Mouse (Mus musculus) kidney, adult 2 months (tissue): ENCODE data around the gene Znrd1as. TPM values are rescaled to one million over a fixed set of nuclear protein-coding genes. Genes with fewer than 3 reads are reported as not detected.

Experiments used
- DNase-seq: peaks from one replicate; pipeline ENCODE4 v3.0.0; 2021
- H3K27ac ChIP-seq: fragments of 200-500 bp; 2 replicates; pipeline ENCODE4 v1.5.1; 2012; ENCODE audit warnings: low read depth, low read length, control low read depth, inconsistent platforms; ENCODE audit not compliant: insufficient read depth
- H3K27me3 ChIP-seq: fragments of 200-500 bp; replicated peaks from 2 replicates; pipeline ENCODE4 v1.6.1; 2012; ENCODE audit warnings: mild to moderate bottlenecking, moderate library complexity, low read length, inconsistent platforms; ENCODE audit not compliant: control insufficient read depth, insufficient read depth
- H3K36me3 ChIP-seq: fragments of 200-500 bp; 2 replicates; pipeline ENCODE4 v1.6.1; 2012; ENCODE audit warnings: mild to moderate bottlenecking, moderate library complexity, low read length, inconsistent platforms; ENCODE audit not compliant: control insufficient read depth, insufficient read depth
- H3K4me1 ChIP-seq: fragments of 200-500 bp; 2 replicates; pipeline ENCODE4 v1.6.1; 2011; ENCODE audit warnings: low read length; ENCODE audit not compliant: control insufficient read depth, insufficient read depth
- H3K4me3 ChIP-seq: fragments of 200-500 bp; 2 replicates; pipeline ENCODE4 v1.5.1; 2011; ENCODE audit warnings: mild to moderate bottlenecking, low read depth, low read length, control low read depth; ENCODE audit not compliant: insufficient read depth
- CTCF ChIP-seq: fragments of 200-500 bp; conservative IDR thresholded peaks from 2 replicates; pipeline ENCODE4 v1.5.1; 2011; ENCODE audit warnings: low read depth, mild to moderate bottlenecking, control low read depth, low read length, moderate library complexity, mixed read lengths; ENCODE audit not compliant: insufficient read depth, insufficient read length
- POLR2A ChIP-seq: fragments of 200-500 bp; IDR thresholded peaks from one replicate; pipeline ENCODE4 v1.6.1; 2011; ENCODE audit warnings: low read depth, low read length, control low read depth
- WGBS: fragments of 180-500 bp; shearing (Covaris S2); methylation state at CpG from one replicate; pipeline ENCODE4 v1.1.7; 2018; 5-methylcytosine and 5-hydroxymethylcytosine counted together
- polyA plus RNA-seq: library from polyadenylated mRNA; depleted of rRNA; stranded (reverse); fragments of >200 nt; gene quantifications from 2 replicates; pipeline ENCODE4 v1.2.3, GENCODE M21; 2012

The Znrd1as gene
- polyA plus RNA-seq, 1 experiment = 4.2 TPM

- H3K27me3 ChIP-seq = no peaks in the 10 kb centered on the region
- H3K27ac ChIP-seq = no peak overlapping the region
- 70% methylated on average over 3 of the region's 3 CpGs for WGBS
- peak; percentile 26 for DNase-seq
- TF ChIP-seq POLR2A = no peak
- TF ChIP-seq CTCF = no peak
- H3K36me3 ChIP-seq = no peaks in the 10 kb centered on the region
- H3K4me3 ChIP-seq = no peak overlapping the region
- H3K4me1 ChIP-seq = no peaks in the 10 kb centered on the region; the same call in 1 of the 2 replicates
Observed at GRCm38 (mm10) chr17:36995448-36995847, 37.1 kb downstream of the Znrd1as start.

GRCm38 (mm10) chr17:36997033-36997735 lies 38.8 kb downstream of the Znrd1as start:
- Histone ChIP-seq H3K4me3 (no peak overlapping the region), H3K4me1 (no peaks in the 10 kb centered on the region; the same call in 1 of the 2 replicates), H3K27me3 (no peaks in the 10 kb centered on the region), H3K27ac (no peak overlapping the region), H3K36me3 (no peaks in the 10 kb centered on the region)
- 16% methylated on average over 7 of the region's 7 CpGs for WGBS
- DNase-seq = peak; percentile 77
- TF ChIP-seq POLR2A (no peak), CTCF (peak; percentile 81)

- no peak overlapping the region for H3K27ac ChIP-seq
- no peak overlapping the region for H3K4me3 ChIP-seq
- no peaks in the 10 kb centered on the region for H3K27me3 ChIP-seq
- no peaks in the 10 kb centered on the region for H3K36me3 ChIP-seq
- no peak for DNase-seq
- WGBS = 69% methylated on average over 2 of the region's 2 CpGs
- no peak for TF ChIP-seq CTCF
- TF ChIP-seq POLR2A = no peak
- no peaks in the 10 kb centered on the region; the same call in 1 of the 2 replicates for H3K4me1 ChIP-seq
Observed at GRCm38 (mm10) chr17:36998477-36998876, 40.1 kb downstream of the Znrd1as start.

DNA sequence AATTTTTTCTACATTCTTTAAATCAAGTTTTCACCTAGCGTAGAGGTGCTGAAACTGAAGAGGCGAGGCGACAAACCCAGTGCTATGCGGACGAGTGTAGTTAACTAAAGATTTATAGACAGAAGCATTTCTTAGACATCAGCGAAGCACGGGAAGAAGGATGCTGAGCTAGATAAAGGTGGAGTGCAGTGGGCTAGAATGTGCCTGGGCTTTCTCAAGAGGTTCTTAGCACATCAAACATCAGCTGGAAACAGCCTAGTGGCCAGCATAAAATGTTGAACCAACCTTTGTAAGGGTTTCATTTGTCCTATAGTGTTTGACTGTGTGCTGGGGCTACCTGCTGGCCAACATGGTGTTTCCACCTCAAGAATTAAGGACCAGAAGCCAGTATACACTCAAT lies 42.5 kb downstream of the Znrd1as start, which contains the start of gene Zfp57:
Gene Zfp57, plus strand, starts transcription at position 301 of the 400 bp plus-strand sequence.
- Histone ChIP-seq H3K4me1 (no peaks in the 10 kb centered on the region; the same call in 1 of the 2 replicates), H3K4me3 (no peak within 1 kb of the TSS), H3K36me3 (no peaks in the 10 kb centered on the region), H3K27ac (no peak within 1 kb of the TSS), H3K27me3 (no peaks in the 10 kb centered on the region)
- 89% methylated on average over 7 of the region's 7 CpGs for WGBS
- no peak for TF ChIP-seq POLR2A
- TF ChIP-seq CTCF = no peak
- DNase-seq = no peak

DNA sequence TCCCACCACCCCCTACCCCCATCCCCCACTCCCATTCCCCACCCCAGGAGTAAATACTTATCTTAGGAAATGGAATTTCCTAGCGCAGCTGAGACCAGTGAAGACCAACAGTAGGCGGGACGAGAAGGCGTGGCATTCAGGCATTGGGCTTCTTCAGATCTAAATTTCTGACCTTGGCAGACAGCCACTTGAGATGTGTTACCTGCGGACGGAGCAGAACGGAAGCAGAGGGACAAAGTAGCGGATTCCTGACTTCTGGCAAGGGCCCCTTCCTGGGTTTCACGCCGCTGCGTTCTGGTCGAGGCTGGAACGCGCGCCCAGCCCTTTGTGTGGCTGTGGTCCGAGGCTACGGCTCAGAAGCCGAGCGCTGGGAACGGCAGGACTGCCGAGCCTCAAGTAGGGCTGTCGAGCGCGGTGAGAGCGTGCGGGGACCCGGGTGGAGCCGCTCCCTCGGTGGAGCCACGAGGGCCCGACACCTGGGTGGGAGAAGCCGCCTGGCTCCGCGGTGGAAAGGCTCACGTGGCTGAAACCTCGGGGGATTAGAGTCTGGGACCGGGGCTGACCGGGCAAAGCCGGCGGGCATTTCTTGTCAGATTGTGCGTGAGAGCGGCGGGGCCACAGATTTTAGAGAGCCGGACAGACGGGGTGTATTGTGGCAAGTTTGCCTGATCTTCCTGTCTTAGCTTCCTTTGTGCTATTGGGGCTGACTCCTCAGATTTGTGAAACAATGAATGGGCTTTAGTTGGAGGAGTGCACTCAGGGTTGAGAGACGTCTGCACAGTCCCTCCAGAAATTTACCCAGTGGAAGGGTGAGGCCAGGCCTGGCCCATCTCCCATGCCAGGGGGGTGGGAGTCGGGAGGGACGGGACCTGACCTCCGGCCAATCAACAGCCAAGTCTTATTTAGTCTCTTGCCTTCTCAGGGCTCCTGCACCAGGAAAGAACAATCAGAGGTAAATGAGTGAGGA lies 44.3 kb downstream of the Znrd1as start:
- Histone ChIP-seq H3K4me3 (peak overlapping the region; percentile 61), H3K36me3 (no peaks in the 10 kb centered on the region), H3K27ac (no peak overlapping the region), H3K4me1 (no peaks in the 10 kb centered on the region), H3K27me3 (no peaks in the 10 kb centered on the region)
- DNase-seq = peak; percentile 81
- TF ChIP-seq CTCF (no peak), POLR2A (no peak)
- 1% methylated on average over 49 of the region's 49 CpGs for WGBS

- DNase-seq = no peak
- H3K4me1 ChIP-seq = peaks cover 4% of the 10 kb centered on the region; the same call in 1 of the 2 replicates
- no peak overlapping the region for H3K4me3 ChIP-seq
- H3K36me3 ChIP-seq = no peaks in the 10 kb centered on the region
- no peak for TF ChIP-seq POLR2A
- TF ChIP-seq CTCF = no peak
- H3K27me3 ChIP-seq = no peaks in the 10 kb centered on the region
- H3K27ac ChIP-seq = no peak overlapping the region
- 43% methylated on average over 4 of the region's 4 CpGs for WGBS
Observed at GRCm38 (mm10) chr17:37003366-37003765, 45.0 kb downstream of the Znrd1as start.
